ENCODE assay signal across 21 mouse cellular contexts in the genomic region with DNA sequence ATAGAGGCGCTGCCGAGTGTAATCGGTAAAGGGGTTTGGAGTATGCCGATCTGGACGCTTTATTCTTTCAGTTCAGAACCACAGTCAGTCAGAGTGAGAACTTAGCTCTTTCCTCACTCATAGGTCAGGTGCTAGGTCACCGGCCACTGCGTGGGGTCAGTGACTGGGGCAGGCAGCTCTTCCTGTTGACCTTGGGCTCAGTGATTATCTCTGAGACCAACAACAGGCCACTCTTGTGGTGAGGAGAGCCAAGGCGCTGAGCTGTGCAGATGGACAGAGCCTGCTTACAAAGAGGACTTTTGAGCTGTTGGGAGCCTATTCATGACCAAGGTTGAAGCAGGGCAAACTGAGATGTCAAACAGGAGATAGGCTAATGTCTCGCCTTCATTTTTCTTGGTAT.
DNase-seq lines count a peak whose midpoint lies in the region; TF ChIP-seq lines count a peak whose summit lies in the region.
"Had no signal": no experiment of that assay in that cellular context is flagged by ENCODE, and none has a peak within 500 bp of the region (broad histone marks: within the 10 kb centered on the region; RNA-seq: fewer than 3 reads in every experiment).

No protein-coding gene starts in this region.

- TF ChIP-seq CTCF in kidney, adult 2 months (conservative IDR thresholded peaks at IDR 0.05; ENCODE audit: insufficient read depth, insufficient read length, low read depth, low read length): no peak

- H3K36me3 ChIP-seq in kidney, adult 2 months (ENCODE audit: control insufficient read depth, insufficient read depth, low read length): no peaks in the 10 kb centered on the region
- no peaks in the 10 kb centered on the region for H3K36me3 ChIP-seq in forebrain, embryonic 10.5 days (replicated peaks)
- H3K36me3 ChIP-seq: embryonic facial prominence, embryonic 13.5 days; forebrain, embryonic 15.5 days; G1E; heart, embryonic 10.5 days; hindbrain, embryonic 15.5 days had no signal

- no peak overlapping the region for H3K4me3 ChIP-seq in kidney, adult 2 months (ENCODE audit: insufficient read depth, low read depth, low read length)
- no peak overlapping the region for H3K4me3 ChIP-seq in forebrain, embryonic 10.5 days
- H3K4me3 ChIP-seq: embryonic facial prominence, embryonic 13.5 days; forebrain, embryonic 15.5 days; heart, embryonic 10.5 days; hindbrain, embryonic 15.5 days; layer of hippocampus, adult 2 months had no signal

- H3K9me3 ChIP-seq in forebrain, embryonic 10.5 days: no peaks in the 10 kb centered on the region
- H3K9me3 ChIP-seq: embryonic facial prominence, embryonic 13.5 days; forebrain, embryonic 15.5 days; heart, embryonic 10.5 days; hindbrain, embryonic 15.5 days had no signal

- H3K27me3 ChIP-seq in kidney, adult 2 months (replicated peaks; ENCODE audit: control insufficient read depth, insufficient read depth, low read length): no peaks in the 10 kb centered on the region
- no peaks in the 10 kb centered on the region for H3K27me3 ChIP-seq in forebrain, embryonic 10.5 days (ENCODE audit: poor library complexity, severe bottlenecking)
- H3K27me3 ChIP-seq: embryonic facial prominence, embryonic 13.5 days; forebrain, embryonic 15.5 days; hindbrain, embryonic 15.5 days had no signal

- no peak for TF ChIP-seq POLR2A in kidney, adult 2 months (IDR thresholded peaks at IDR 0.05; ENCODE audit: low read depth, low read length)

- DNase-seq in adrenal gland, adult (ENCODE audit: inconsistent age in 2 of 2, low spot score in 1 of 2): peak; percentile 36 to 55
- DNase-seq in adrenal gland, postnatal 14 days: no peak
- DNase-seq in kidney, adult 2 months: peak; percentile 7
- DNase-seq in kidney, postnatal 4 days: no peak
- DNase-seq in liver: peak; percentile 22
- peak; percentile 39 for DNase-seq in yolk sac, embryonic 10.5 days (ENCODE audit: low spot score)
- DNase-seq in forebrain, embryonic 10.5 days (ENCODE audit: extremely low spot score, low spot score): no peak
- no peak for DNase-seq in cerebellum, adult 11-12 months
- DNase-seq: cerebellum, adult 18-20 months; cerebellum, postnatal 36 days; gastrocnemius, postnatal 36 days; heart, postnatal 14 days; layer of hippocampus, postnatal 36 days; thymus, postnatal 25 days had no signal

- WGBS in kidney, adult 2 months: 67% methylated on average over 9 of the region's 9 CpGs
- WGBS in forebrain, embryonic 10.5 days: 83% methylated on average over 9 of the region's 9 CpGs

- no peak overlapping the region for H3K27ac ChIP-seq in kidney, adult 2 months (ENCODE audit: insufficient read depth, low read depth, low read length)
- no peak overlapping the region; the same call in 1 of the 2 replicates for H3K27ac ChIP-seq in forebrain, embryonic 10.5 days
- H3K27ac ChIP-seq: embryonic facial prominence, embryonic 13.5 days; forebrain, embryonic 15.5 days; heart, embryonic 10.5 days; hindbrain, embryonic 15.5 days; layer of hippocampus, adult 2 months; macrophage had no signal

- no peaks in the 10 kb centered on the region for H3K4me1 ChIP-seq in kidney, adult 2 months (ENCODE audit: control insufficient read depth, insufficient read depth, low read length)
- peaks cover 16% of the 10 kb centered on the region for H3K4me1 ChIP-seq in forebrain, embryonic 10.5 days

Comparison
In these comparisons a context has a peak if more than half of its experiments do, and no peak if none do; other contexts are left out.
1. DNase-seq: peak in adrenal gland, adult (2 of 2), kidney, adult 2 months (single experiment), liver (single experiment) and yolk sac, embryonic 10.5 days (single experiment); none in adrenal gland, postnatal 14 days (single experiment), kidney, postnatal 4 days (0 of 2), forebrain, embryonic 10.5 days (single experiment) and cerebellum, adult 11-12 months (single experiment).